Mouse (Mus musculus): ENCODE measurements around the gene Cplx1.
"Not testable (repeated sequence)": the region's sequence is repeated elsewhere in the genome, so short reads cannot be mapped to it uniquely, and the experiment has no call there.

Cplx1 gene

GRCm38 (mm10) chr5:108516655-108517054, 33.2 kb downstream of the Cplx1 start:
- DNase-seq (ENCODE audit: low spot score) = no peak

GRCm38 (mm10) chr5:108515581-108516361, 34.1 kb downstream of the Cplx1 start:
- DNase-seq (ENCODE audit: low spot score) = no peak

GRCm38 (mm10) chr5:108502286-108502685, 47.5 kb downstream of the Cplx1 start:
- no peak for DNase-seq (ENCODE audit: low spot score)

GRCm38 (mm10) chr5:108501573-108501972, 48.3 kb downstream of the Cplx1 start:
- no peak for DNase-seq (ENCODE audit: low spot score)

- not testable (repeated sequence) for DNase-seq (ENCODE audit: low spot score)
These were observed 63.7 kb downstream of the Cplx1 start for GRCm38 (mm10) chr5:108486148-108486547.

- DNase-seq (ENCODE audit: low spot score) = no peak
These were observed 64.6 kb downstream of the Cplx1 start for GRCm38 (mm10) chr5:108485239-108485638.

GRCm38 (mm10) chr5:108483006-108483405, 66.8 kb downstream of the Cplx1 start:
- no peak for DNase-seq (ENCODE audit: low spot score)

- DNase-seq (ENCODE audit: low spot score) = no peak
These were observed 73.8 kb downstream of the Cplx1 start for GRCm38 (mm10) chr5:108475977-108476376.

GRCm38 (mm10) chr5:108473737-108474136, 76.1 kb downstream of the Cplx1 start:
- no peak for DNase-seq (ENCODE audit: low spot score)

GRCm38 (mm10) chr5:108469617-108470016, 80.2 kb downstream of the Cplx1 start:
- no peak for DNase-seq (ENCODE audit: low spot score)

All from testis, postnatal 10 days (tissue).